Comparison of ENCODE assay signal across 14 mouse cellular contexts in genomic region chr9:78506002-78506721, GRCm38 (mm10). TPM values are rescaled to one million over a fixed set of nuclear protein-coding genes. Genes with fewer than 3 reads are reported as not detected.
DNase-seq lines count a peak whose midpoint lies in the region; ATAC-seq lines count a peak whose summit lies in the region.
"Had no signal": no experiment of that assay in that cellular context is flagged by ENCODE, and none has a peak within 500 bp of the region (broad histone marks: within the 10 kb centered on the region; RNA-seq: fewer than 3 reads in every experiment).

No protein-coding gene starts in this region.

- H3K4me3 ChIP-seq in hindbrain, embryonic 16.5 days (ENCODE audit: low read length): no peak overlapping the region
- H3K4me3 ChIP-seq in hindbrain, embryonic 13.5 days: no peak overlapping the region
- no peak overlapping the region for H3K4me3 ChIP-seq in intestine, embryonic 14.5 days (ENCODE audit: low read depth, low read length)
- no peak overlapping the region for H3K4me3 ChIP-seq in stomach, embryonic 15.5 days (replicated peaks)
- no peak overlapping the region for H3K4me3 ChIP-seq in forebrain, embryonic 16.5 days (replicated peaks; ENCODE audit: low read length)
- H3K4me3 ChIP-seq: hindbrain, embryonic 15.5 days; neural tube, embryonic 15.5 days had no signal

- no peaks in the 10 kb centered on the region; the same call in 1 of the 2 replicates for H3K36me3 ChIP-seq in hindbrain, embryonic 16.5 days (ENCODE audit: control insufficient read depth, insufficient read depth, low read length)
- H3K36me3 ChIP-seq in hindbrain, embryonic 13.5 days: no peaks in the 10 kb centered on the region
- H3K36me3 ChIP-seq in intestine, embryonic 14.5 days (ENCODE audit: control insufficient read depth, insufficient read depth, low read length): no peaks in the 10 kb centered on the region
- H3K36me3 ChIP-seq in stomach, embryonic 15.5 days: no peaks in the 10 kb centered on the region
- H3K36me3 ChIP-seq in forebrain, embryonic 16.5 days (ENCODE audit: control insufficient read depth, insufficient read depth): no peaks in the 10 kb centered on the region
- H3K36me3 ChIP-seq: hindbrain, embryonic 15.5 days had no signal

- no peak for ATAC-seq in hindbrain, embryonic 16.5 days
- ATAC-seq in hindbrain, embryonic 13.5 days (ENCODE audit: low FRiP score): no peak
- peak; percentile 56; the same call in 1 of the 2 replicates for ATAC-seq in intestine, embryonic 14.5 days (replicated peaks; ENCODE audit: low FRiP score, low TSS enrichment, low read depth)
- ATAC-seq in stomach, embryonic 15.5 days (ENCODE audit: insufficient read depth, low FRiP score, low read depth): peak; percentile 71; the same call in 1 of the 2 replicates
- ATAC-seq in forebrain, embryonic 16.5 days: no peak
- ATAC-seq: forebrain, postnatal 0 days had no signal

- no peak overlapping the region for H3K27ac ChIP-seq in hindbrain, embryonic 16.5 days (ENCODE audit: low read depth, low read length)
- H3K27ac ChIP-seq in hindbrain, embryonic 13.5 days: no peak overlapping the region
- H3K27ac ChIP-seq in intestine, embryonic 14.5 days (ENCODE audit: low read depth): no peak overlapping the region
- H3K27ac ChIP-seq in stomach, embryonic 15.5 days: no peak overlapping the region
- no peak overlapping the region for H3K27ac ChIP-seq in forebrain, embryonic 16.5 days (ENCODE audit: low read length)
- H3K27ac ChIP-seq: hindbrain, embryonic 15.5 days; macrophage; neural tube, embryonic 15.5 days had no signal

- no peak for DNase-seq in intestine, embryonic 14.5 days (ENCODE audit: low spot score)
- peak; percentile 61 to 76 for DNase-seq in kidney, postnatal 36 days
- DNase-seq in adrenal gland, postnatal 14 days: no peak
- no peak for DNase-seq in layer of hippocampus, postnatal 36 days
- DNase-seq: forebrain, postnatal 0 days; spleen, adult 18-20 months; thymus, postnatal 25 days had no signal

- H3K4me1 ChIP-seq in hindbrain, embryonic 16.5 days (ENCODE audit: control insufficient read depth, insufficient read depth, low read depth, low read length): peaks cover 21% of the 10 kb centered on the region
- peaks cover 28% of the 10 kb centered on the region for H3K4me1 ChIP-seq in hindbrain, embryonic 13.5 days (replicated peaks)
- 0 out of 2 replicates have a peak, but pooled peaks cover 9% of the 10 kb centered on the region for H3K4me1 ChIP-seq in intestine, embryonic 14.5 days (replicated peaks; ENCODE audit: control insufficient read depth, insufficient read depth, low read length)
- no peaks in the 10 kb centered on the region for H3K4me1 ChIP-seq in stomach, embryonic 15.5 days
- peaks cover 19% of the 10 kb centered on the region for H3K4me1 ChIP-seq in forebrain, embryonic 16.5 days (replicated peaks; ENCODE audit: control insufficient read depth, insufficient read depth, low read length)

- no peak overlapping the region for H3K9ac ChIP-seq in hindbrain, embryonic 16.5 days (ENCODE audit: low read depth, low read length)
- no peak overlapping the region for H3K9ac ChIP-seq in hindbrain, embryonic 13.5 days
- H3K9ac ChIP-seq in intestine, embryonic 14.5 days (ENCODE audit: low read length): no peak overlapping the region
- H3K9ac ChIP-seq in stomach, embryonic 15.5 days: no peak overlapping the region
- H3K9ac ChIP-seq in forebrain, embryonic 16.5 days (replicated peaks; ENCODE audit: low read depth, low read length): no peak overlapping the region
- H3K9ac ChIP-seq: forebrain, postnatal 0 days; hindbrain, embryonic 15.5 days; neural tube, embryonic 15.5 days had no signal

- H3K4me2 ChIP-seq in hindbrain, embryonic 16.5 days (ENCODE audit: low read length): peak overlapping the region; percentile 19
- no peak overlapping the region for H3K4me2 ChIP-seq in hindbrain, embryonic 13.5 days
- H3K4me2 ChIP-seq in intestine, embryonic 14.5 days (ENCODE audit: low read length): no peak overlapping the region
- H3K4me2 ChIP-seq in stomach, embryonic 15.5 days: no peak overlapping the region
- no peak overlapping the region for H3K4me2 ChIP-seq in forebrain, embryonic 16.5 days (ENCODE audit: low read length)
- H3K4me2 ChIP-seq: hindbrain, embryonic 15.5 days; neural tube, embryonic 15.5 days had no signal

- H3K27me3 ChIP-seq in hindbrain, embryonic 16.5 days (replicated peaks; ENCODE audit: control insufficient read depth, insufficient read depth, low read length): no peaks in the 10 kb centered on the region
- no peaks in the 10 kb centered on the region for H3K27me3 ChIP-seq in hindbrain, embryonic 13.5 days
- no peaks in the 10 kb centered on the region for H3K27me3 ChIP-seq in intestine, embryonic 14.5 days (replicated peaks; ENCODE audit: control insufficient read depth, insufficient read depth, low read length)
- H3K27me3 ChIP-seq in stomach, embryonic 15.5 days (replicated peaks): no peaks in the 10 kb centered on the region
- H3K27me3 ChIP-seq in forebrain, embryonic 16.5 days (replicated peaks; ENCODE audit: control insufficient read depth, insufficient read depth, low read length): no peaks in the 10 kb centered on the region
- H3K27me3 ChIP-seq: hindbrain, embryonic 15.5 days; neural tube, embryonic 15.5 days had no signal

- H3K9me3 ChIP-seq in hindbrain, embryonic 16.5 days (ENCODE audit: control insufficient read depth, low read length): no peaks in the 10 kb centered on the region
- no peaks in the 10 kb centered on the region for H3K9me3 ChIP-seq in hindbrain, embryonic 13.5 days
- H3K9me3 ChIP-seq in intestine, embryonic 14.5 days (ENCODE audit: control insufficient read depth, low read length): no peaks in the 10 kb centered on the region
- no peaks in the 10 kb centered on the region for H3K9me3 ChIP-seq in stomach, embryonic 15.5 days
- no peaks in the 10 kb centered on the region for H3K9me3 ChIP-seq in forebrain, embryonic 16.5 days (ENCODE audit: control insufficient read depth, low read length)
- H3K9me3 ChIP-seq: hindbrain, embryonic 15.5 days; neural tube, embryonic 15.5 days had no signal

- 66% methylated on average over 11 of the region's 11 CpGs for WGBS in hindbrain, embryonic 16.5 days
- 72% methylated on average over 11 of the region's 11 CpGs for WGBS in hindbrain, embryonic 13.5 days
- WGBS in intestine, embryonic 14.5 days: 27% methylated on average over 11 of the region's 11 CpGs
- WGBS in stomach, embryonic 15.5 days: 39% methylated on average over 11 of the region's 11 CpGs
- 81% methylated on average over 11 of the region's 11 CpGs for WGBS in forebrain, embryonic 16.5 days

RNA-seq across cellular contexts. Expression of gene Eef1a1, which starts 17.2 kb away (rescaled TPM):
- polyA plus RNA-seq in hindbrain, embryonic 16.5 days (2015; fragmentation: Nextera tagmentation; extraction: Ambion mirVana): 2,954 and 2,983 TPM in 2 replicates
- 3,538 and 3,562 TPM in 2 replicates for polyA plus RNA-seq in hindbrain, embryonic 13.5 days (2015; fragmentation: Nextera tagmentation; extraction: Ambion mirVana)
- polyA plus RNA-seq in intestine, embryonic 14.5 days (2014; fragmentation: Nextera tagmentation; extraction: Ambion mirVana): 5,695 and 6,055 TPM in 2 replicates
- 4,240 and 4,503 TPM in 2 replicates for polyA plus RNA-seq in stomach, embryonic 15.5 days (2015; fragmentation: Nextera tagmentation; extraction: Ambion mirVana)
- total RNA-seq in adrenal gland, postnatal 14 days (2021): 6,863 and 7,423 TPM in 2 replicates
- polyA plus RNA-seq in forebrain, embryonic 16.5 days (2015; fragmentation: Nextera tagmentation; extraction: Ambion mirVana): 3,742 and 4,125 TPM in 2 replicates
- 1,000 to 10,000 TPM; 2,932 to 3,031 TPM for total RNA-seq in layer of hippocampus, postnatal 36 days (2021)

RNA-seq across cellular contexts. Expression of gene Gm17324, which starts 57.6 kb away (rescaled TPM):
- 1.8 and 2.3 TPM in 2 replicates for polyA plus RNA-seq in hindbrain, embryonic 16.5 days (2015; fragmentation: Nextera tagmentation; extraction: Ambion mirVana)
- 0.99 and 1.3 TPM in 2 replicates for polyA plus RNA-seq in hindbrain, embryonic 13.5 days (2015; fragmentation: Nextera tagmentation; extraction: Ambion mirVana)
- 0.44 TPM in 1 of 2 replicates, not detected in the other for polyA plus RNA-seq in intestine, embryonic 14.5 days (2014; fragmentation: Nextera tagmentation; extraction: Ambion mirVana)
- 1.2 and 1.3 TPM in 2 replicates for polyA plus RNA-seq in stomach, embryonic 15.5 days (2015; fragmentation: Nextera tagmentation; extraction: Ambion mirVana)
- total RNA-seq in adrenal gland, postnatal 14 days (2021): 0.56 TPM in 1 of 2 replicates, not detected in the other
- 1.0 and 1.3 TPM in 2 replicates for polyA plus RNA-seq in forebrain, embryonic 16.5 days (2015; fragmentation: Nextera tagmentation; extraction: Ambion mirVana)
- total RNA-seq in layer of hippocampus, postnatal 36 days (2021): 1 to 10 TPM; 1.1 TPM
- polyA plus RNA-seq: macrophage had no signal

RNA-seq across cellular contexts. Expression of gene Mto1, which starts 58.2 kb away (rescaled TPM):
- 27.9 and 30.0 TPM in 2 replicates for polyA plus RNA-seq in hindbrain, embryonic 16.5 days (2015; fragmentation: Nextera tagmentation; extraction: Ambion mirVana)
- 27.3 and 28.8 TPM in 2 replicates for polyA plus RNA-seq in hindbrain, embryonic 13.5 days (2015; fragmentation: Nextera tagmentation; extraction: Ambion mirVana)
- 25.5 and 26.8 TPM in 2 replicates for polyA plus RNA-seq in intestine, embryonic 14.5 days (2014; fragmentation: Nextera tagmentation; extraction: Ambion mirVana)
- polyA plus RNA-seq in stomach, embryonic 15.5 days (2015; fragmentation: Nextera tagmentation; extraction: Ambion mirVana): 25.6 and 26.1 TPM in 2 replicates
- total RNA-seq in adrenal gland, postnatal 14 days (2021): 27.8 and 29.5 TPM in 2 replicates
- polyA plus RNA-seq in forebrain, embryonic 16.5 days (2015; fragmentation: Nextera tagmentation; extraction: Ambion mirVana): 30.7 and 31.1 TPM in 2 replicates
- 10 to 100 TPM; 24.3 to 26.3 TPM for total RNA-seq in layer of hippocampus, postnatal 36 days (2021)

Comparison
In these comparisons a context has a peak if more than half of its experiments do, and no peak if none do; other contexts are left out.
1. ATAC-seq: peak in intestine, embryonic 14.5 days (single experiment) and stomach, embryonic 15.5 days (single experiment); none in hindbrain, embryonic 16.5 days (single experiment), hindbrain, embryonic 13.5 days (single experiment) and forebrain, embryonic 16.5 days (single experiment).
2. DNase-seq: peak in kidney, postnatal 36 days (2 of 2); none in intestine, embryonic 14.5 days (single experiment), adrenal gland, postnatal 14 days (single experiment) and layer of hippocampus, postnatal 36 days (0 of 2).